Mouse (Mus musculus): ENCODE results near the gene Cdk2.

Cdk2 gene

GRCm38 (mm10) chr10:128656731-128657130 is 48.1 kb downstream of the Cdk2 start:
- no peak for DNase-seq (ENCODE audit: low read depth, low spot score)

DNA sequence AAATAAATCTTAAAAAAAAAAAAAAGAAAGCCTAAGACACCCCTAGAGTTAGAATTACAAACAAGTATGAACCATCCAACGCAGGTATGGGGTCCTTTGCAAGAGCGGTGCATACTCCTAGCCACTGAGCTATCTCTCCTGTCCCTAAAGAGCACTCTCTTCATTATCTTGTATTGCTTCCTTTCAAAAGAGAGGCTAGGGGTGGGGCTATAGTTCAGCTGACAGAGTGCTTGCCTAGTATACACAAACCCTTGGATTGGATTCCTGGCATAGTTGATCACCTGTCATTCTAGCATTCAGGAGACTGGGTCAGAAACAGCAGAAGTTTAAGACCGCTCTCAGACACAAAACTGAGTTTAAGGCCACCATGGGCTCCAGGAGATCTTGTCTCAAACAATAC is 49.6 kb downstream of the Cdk2 start:
- DNase-seq (ENCODE audit: low read depth, low spot score) = no peak

GRCm38 (mm10) chr10:128653866-128654265 is 51.0 kb downstream of the Cdk2 start:
- DNase-seq (ENCODE audit: low read depth, low spot score) = no peak

Data from brain, embryonic 18.5 days (tissue).